Mouse (Mus musculus): ENCODE measurements around the gene Ugt1a8. TPM values are rescaled to one million over a fixed set of nuclear protein-coding genes. Genes with fewer than 3 reads are reported as not detected.

The Ugt1a8 gene
- polyA plus RNA-seq, 1 experiment from 2014 or later = not detected

- no peaks in the 10 kb centered on the region for H3K27me3 ChIP-seq (ENCODE audit: control insufficient read depth, insufficient read depth, low read length)
- no peak for ATAC-seq (ENCODE audit: insufficient number of reproducible peaks, insufficient read depth, low FRiP score, low read depth)
- H3K4me3 ChIP-seq (ENCODE audit: control insufficient read depth in 1 of 2, insufficient read depth in 1 of 2, low read depth in 1 of 2, low read length in 2 of 2) = no peak overlapping the region
- H3K4me2 ChIP-seq (ENCODE audit: low read length) = no peak overlapping the region
- peaks cover 7 to 29% of the 10 kb centered on the region in 2 experiments for H3K4me1 ChIP-seq (ENCODE audit: control insufficient read depth in 2 of 2, insufficient read depth in 2 of 2, low read length in 2 of 2)
- H3K27ac ChIP-seq (replicated peaks in 1 of 2; ENCODE audit: control insufficient read depth in 1 of 2, insufficient read depth in 1 of 2, low read depth in 2 of 2, low read length in 2 of 2) = no peak overlapping the region
- WGBS = 90% methylated on average over 5 of the region's 5 CpGs
- H3K9ac ChIP-seq (ENCODE audit: low read length) = no peak overlapping the region
- H3K36me3 ChIP-seq (ENCODE audit: control insufficient read depth, insufficient read depth, low read length) = peaks cover 88% of the 10 kb centered on the region
- no peaks in the 10 kb centered on the region for H3K9me3 ChIP-seq (ENCODE audit: control insufficient read depth, low read length)
Measured at GRCm38 (mm10) chr1:88263778-88264177, 176.2 kb downstream of the Ugt1a8 start.

GRCm38 (mm10) chr1:88264237-88264868 is 176.7 kb downstream of the Ugt1a8 start:
- Histone ChIP-seq H3K9ac (ENCODE audit: low read length) (no peak overlapping the region), H3K4me3 (ENCODE audit: control insufficient read depth in 1 of 2, insufficient read depth in 1 of 2, low read depth in 1 of 2, low read length in 2 of 2) (no peak overlapping the region), H3K4me1 (ENCODE audit: control insufficient read depth in 2 of 2, insufficient read depth in 2 of 2, low read length in 2 of 2) (peaks cover 3 to 25% of the 10 kb centered on the region in 2 experiments), H3K4me2 (ENCODE audit: low read length) (no peak overlapping the region), H3K27ac (replicated peaks in 1 of 2; ENCODE audit: control insufficient read depth in 1 of 2, insufficient read depth in 1 of 2, low read depth in 2 of 2, low read length in 2 of 2) (no peak overlapping the region), H3K36me3 (ENCODE audit: control insufficient read depth, insufficient read depth, low read length) (peaks cover 94% of the 10 kb centered on the region), H3K9me3 (ENCODE audit: control insufficient read depth, low read length) (no peaks in the 10 kb centered on the region), H3K27me3 (ENCODE audit: control insufficient read depth, insufficient read depth, low read length) (no peaks in the 10 kb centered on the region)
- no peak for ATAC-seq (ENCODE audit: insufficient number of reproducible peaks, insufficient read depth, low FRiP score, low read depth)
- 78% methylated on average over 7 of the region's 7 CpGs for whole genome bisulfite sequencing

- no peak overlapping the region for H3K9ac ChIP-seq (ENCODE audit: low read length)
- H3K27ac ChIP-seq (replicated peaks in 1 of 2; ENCODE audit: control insufficient read depth in 1 of 2, insufficient read depth in 1 of 2, low read depth in 2 of 2, low read length in 2 of 2) = no peak overlapping the region
- H3K4me3 ChIP-seq (ENCODE audit: control insufficient read depth in 1 of 2, insufficient read depth in 1 of 2, low read depth in 1 of 2, low read length in 2 of 2) = no peak overlapping the region
- H3K4me2 ChIP-seq (ENCODE audit: low read length) = no peak overlapping the region
- no peak for ATAC-seq (ENCODE audit: insufficient number of reproducible peaks, insufficient read depth, low FRiP score, low read depth)
- 70% methylated on average over 4 of the region's 4 CpGs for WGBS
- peaks cover 99% of the 10 kb centered on the region for H3K36me3 ChIP-seq (ENCODE audit: control insufficient read depth, insufficient read depth, low read length)
- H3K27me3 ChIP-seq (ENCODE audit: control insufficient read depth, insufficient read depth, low read length) = no peaks in the 10 kb centered on the region
- H3K9me3 ChIP-seq (ENCODE audit: control insufficient read depth, low read length) = no peaks in the 10 kb centered on the region
- peaks cover 0 to 24% of the 10 kb centered on the region in 2 experiments for H3K4me1 ChIP-seq (ENCODE audit: control insufficient read depth in 2 of 2, insufficient read depth in 2 of 2, low read length in 2 of 2)
Measured at GRCm38 (mm10) chr1:88264869-88265240, 177.2 kb downstream of the Ugt1a8 start.

- no peak overlapping the region for H3K4me2 ChIP-seq (ENCODE audit: low read length)
- 89% methylated on average over 13 of the region's 13 CpGs for WGBS
- no peak for ATAC-seq (ENCODE audit: insufficient number of reproducible peaks, insufficient read depth, low FRiP score, low read depth)
- H3K27me3 ChIP-seq (ENCODE audit: control insufficient read depth, insufficient read depth, low read length) = no peaks in the 10 kb centered on the region
- no peaks in the 10 kb centered on the region for H3K9me3 ChIP-seq (ENCODE audit: control insufficient read depth, low read length)
- H3K4me3 ChIP-seq (ENCODE audit: control insufficient read depth in 1 of 2, insufficient read depth in 1 of 2, low read depth in 1 of 2, low read length in 2 of 2) = no peak overlapping the region
- H3K36me3 ChIP-seq (ENCODE audit: control insufficient read depth, insufficient read depth, low read length) = peaks cover 91% of the 10 kb centered on the region
- peaks cover 0 to 24% of the 10 kb centered on the region in 2 experiments for H3K4me1 ChIP-seq (ENCODE audit: control insufficient read depth in 2 of 2, insufficient read depth in 2 of 2, low read length in 2 of 2)
- H3K27ac ChIP-seq (replicated peaks in 1 of 2; ENCODE audit: control insufficient read depth in 1 of 2, insufficient read depth in 1 of 2, low read depth in 2 of 2, low read length in 2 of 2) = no peak overlapping the region
- no peak overlapping the region for H3K9ac ChIP-seq (ENCODE audit: low read length)
Measured at GRCm38 (mm10) chr1:88266123-88266522, 178.5 kb downstream of the Ugt1a8 start.

GRCm38 (mm10) chr1:88267489-88267888 is 179.9 kb downstream of the Ugt1a8 start:
- no peak for ATAC-seq (ENCODE audit: insufficient number of reproducible peaks, insufficient read depth, low FRiP score, low read depth)
- H3K36me3 ChIP-seq (ENCODE audit: control insufficient read depth, insufficient read depth, low read length) = peaks cover 91% of the 10 kb centered on the region
- 93% methylated on average over 6 of the region's 6 CpGs for WGBS

GRCm38 (mm10) chr1:88268070-88268469 is 180.5 kb downstream of the Ugt1a8 start:
- H3K9ac ChIP-seq (ENCODE audit: low read length) = no peak overlapping the region
- H3K27ac ChIP-seq (replicated peaks in 1 of 2; ENCODE audit: control insufficient read depth in 1 of 2, insufficient read depth in 1 of 2, low read depth in 2 of 2, low read length in 2 of 2) = no peak overlapping the region
- no peak for ATAC-seq (ENCODE audit: insufficient number of reproducible peaks, insufficient read depth, low FRiP score, low read depth)
- H3K4me1 ChIP-seq (ENCODE audit: control insufficient read depth in 2 of 2, insufficient read depth in 2 of 2, low read length in 2 of 2) = peaks cover 0 to 7% of the 10 kb centered on the region in 2 experiments; a peak in 1 of 4 replicates
- H3K4me2 ChIP-seq (ENCODE audit: low read length) = no peak overlapping the region
- H3K4me3 ChIP-seq (ENCODE audit: control insufficient read depth in 1 of 2, insufficient read depth in 1 of 2, low read depth in 1 of 2, low read length in 2 of 2) = no peak overlapping the region
- 83% methylated on average over 6 of the region's 6 CpGs for WGBS
- H3K9me3 ChIP-seq (ENCODE audit: control insufficient read depth, low read length) = no peaks in the 10 kb centered on the region
- H3K36me3 ChIP-seq (ENCODE audit: control insufficient read depth, insufficient read depth, low read length) = peaks cover 91% of the 10 kb centered on the region
- no peaks in the 10 kb centered on the region for H3K27me3 ChIP-seq (ENCODE audit: control insufficient read depth, insufficient read depth, low read length)

More at GRCm38 (mm10) chr1:88267489-88267888, 179.9 kb downstream of the Ugt1a8 start:
- H3K4me1 ChIP-seq (ENCODE audit: control insufficient read depth in 2 of 2, insufficient read depth in 2 of 2, low read length in 2 of 2) = peaks cover 0 to 13% of the 10 kb centered on the region in 2 experiments
- no peaks in the 10 kb centered on the region for H3K9me3 ChIP-seq (ENCODE audit: control insufficient read depth, low read length)
- H3K4me2 ChIP-seq (ENCODE audit: low read length) = no peak overlapping the region
- no peak overlapping the region for H3K4me3 ChIP-seq (ENCODE audit: control insufficient read depth in 1 of 2, insufficient read depth in 1 of 2, low read depth in 1 of 2, low read length in 2 of 2)
- no peak overlapping the region for H3K9ac ChIP-seq (ENCODE audit: low read length)
- H3K27me3 ChIP-seq (ENCODE audit: control insufficient read depth, insufficient read depth, low read length) = no peaks in the 10 kb centered on the region
- H3K27ac ChIP-seq (replicated peaks in 1 of 2; ENCODE audit: control insufficient read depth in 1 of 2, insufficient read depth in 1 of 2, low read depth in 2 of 2, low read length in 2 of 2) = no peak overlapping the region

Other genes starting within 250 kb of the Ugt1a8 start
- 24.7 and 29.4 TPM in 2 replicates for gene Dgkd, start 234.5 kb upstream of the Ugt1a8 start, polyA plus RNA-seq (2014; fragmentation: Nextera tagmentation; extraction: Ambion mirVana)
- gene Usp40, start 79.3 kb upstream of the Ugt1a8 start, polyA plus RNA-seq (2014; fragmentation: Nextera tagmentation; extraction: Ambion mirVana) = 30.7 and 32.8 TPM in 2 replicates
- gene Ugt1a10, start 32.4 kb upstream of the Ugt1a8 start, polyA plus RNA-seq (2014; fragmentation: Nextera tagmentation; extraction: Ambion mirVana) = not detected in 2 replicates
- not detected in 2 replicates for gene Ugt1a9, start 17.0 kb upstream of the Ugt1a8 start, polyA plus RNA-seq (2014; fragmentation: Nextera tagmentation; extraction: Ambion mirVana)
- 1.0 and 2.1 TPM in 2 replicates for gene Ugt1a7c, start 7.2 kb downstream of the Ugt1a8 start, polyA plus RNA-seq (2014; fragmentation: Nextera tagmentation; extraction: Ambion mirVana)
- 0.11 TPM in 1 of 2 replicates, not detected in the other for gene Ugt1a6b, start 15.4 kb downstream of the Ugt1a8 start, polyA plus RNA-seq (2014; fragmentation: Nextera tagmentation; extraction: Ambion mirVana)
- gene Ugt1a6a, start 47.0 kb downstream of the Ugt1a8 start, polyA plus RNA-seq (2014; fragmentation: Nextera tagmentation; extraction: Ambion mirVana) = 0.31 and 0.53 TPM in 2 replicates
- gene Ugt1a5, start 78.2 kb downstream of the Ugt1a8 start, polyA plus RNA-seq (2014; fragmentation: Nextera tagmentation; extraction: Ambion mirVana) = not detected in 2 replicates
- not detected in 2 replicates for gene Ugt1a2, start 112.8 kb downstream of the Ugt1a8 start, polyA plus RNA-seq (2014; fragmentation: Nextera tagmentation; extraction: Ambion mirVana)
- 3.9 and 4.1 TPM in 2 replicates for gene Dnajb3, start 118.0 kb downstream of the Ugt1a8 start, polyA plus RNA-seq (2014; fragmentation: Nextera tagmentation; extraction: Ambion mirVana)
- gene Ugt1a1, start 124.1 kb downstream of the Ugt1a8 start, polyA plus RNA-seq (2014; fragmentation: Nextera tagmentation; extraction: Ambion mirVana) = not detected in 2 replicates
- 0.62 and 0.77 TPM in 2 replicates for gene Mroh2a, start 139.2 kb downstream of the Ugt1a8 start, polyA plus RNA-seq (2014; fragmentation: Nextera tagmentation; extraction: Ambion mirVana)
- gene Hjurp, start 189.8 kb downstream of the Ugt1a8 start, polyA plus RNA-seq (2014; fragmentation: Nextera tagmentation; extraction: Ambion mirVana) = 104 TPM in 2 replicates
- 0.04 TPM in 1 of 2 replicates, not detected in the other for gene Trpm8, start 189.8 kb downstream of the Ugt1a8 start, polyA plus RNA-seq (2014; fragmentation: Nextera tagmentation; extraction: Ambion mirVana)

All from heart, embryonic 14.5 days (tissue).